Mouse (Mus musculus): ENCODE measurements at regions not wholly inside any gene's neighbourhood (a gene's known extent, or its start where the extent isn't known, plus 50 kb on each side); places are given as distances from the start of the nearest gene placed in this dataset.

- no peak for DNase-seq
These were observed 52.6 kb upstream of the Ptgfrn start for GRCm38 (mm10) chr3:101162536-101163159.

- peak; percentile 93 to 96 for DNase-seq
These were observed 52.0 kb upstream of the Ptgfrn start for GRCm38 (mm10) chr3:101161941-101162531.

- no peak for DNase-seq
These were observed 51.4 kb upstream of the Ptgfrn start for GRCm38 (mm10) chr3:101161421-101161940.
